Mouse (Mus musculus): ENCODE measurements around the gene Iqcf1.

DNA sequence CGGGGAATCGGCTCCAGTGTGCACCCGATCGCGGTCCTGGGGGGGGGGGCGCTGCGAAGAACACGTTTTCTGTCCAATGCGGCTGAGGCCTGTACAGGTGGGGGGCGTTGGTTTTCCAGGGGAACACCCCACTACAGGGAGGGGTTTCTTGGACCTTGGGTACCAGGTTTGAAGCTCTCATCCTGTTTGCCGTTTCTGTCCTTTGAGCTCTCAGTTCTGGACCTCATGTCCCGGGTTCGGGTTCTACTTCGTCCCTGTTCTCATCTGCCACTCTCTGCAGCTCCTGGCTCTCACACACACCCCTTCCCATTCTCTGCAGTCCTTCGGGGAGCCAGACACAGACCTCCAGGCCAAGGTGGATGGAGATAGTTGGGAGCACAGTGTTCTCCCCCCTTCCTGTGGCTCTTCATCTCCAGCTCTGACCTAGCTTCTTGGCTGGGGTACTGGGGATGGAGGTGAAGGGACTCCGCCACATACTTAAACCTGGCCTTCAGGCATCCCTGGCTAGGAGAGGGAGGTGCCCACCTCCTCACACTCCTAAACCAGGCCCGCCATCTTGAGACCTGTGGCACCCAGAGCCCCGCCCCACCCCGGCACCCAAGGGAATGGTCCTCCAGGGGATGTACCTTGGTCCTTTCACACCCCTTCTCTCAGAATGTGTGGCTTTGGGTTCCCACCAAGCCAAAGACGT lies 45.6 kb upstream of the Iqcf1 start:
- TF ChIP-seq ZNF384 (IDR thresholded peaks at IDR 0.05; ENCODE audit: low read depth, low read length): no peak
- TF ChIP-seq MAFK (IDR thresholded peaks at IDR 0.05; ENCODE audit: insufficient read depth, low read depth, low read length): no peak
